Mouse (Mus musculus) right cerebral cortex, adult 2 months (tissue): ENCODE measurements at regions not wholly inside any gene's neighbourhood (a gene's known extent, or its start where the extent isn't known, plus 50 kb on each side); places are given as distances from the start of the nearest gene placed in this dataset.

Source experiments
- DNase-seq, 2 experiments: peaks; one replicate each; pipeline ENCODE4 v3.0.0; 2021 to 2022; ENCODE audit warnings: low spot score in 2 of 2

GRCm38 (mm10) chr9:14092996-14093442 lies 181.8 kb upstream of the Sesn3 start:
- DNase-seq, result no peak

DNA sequence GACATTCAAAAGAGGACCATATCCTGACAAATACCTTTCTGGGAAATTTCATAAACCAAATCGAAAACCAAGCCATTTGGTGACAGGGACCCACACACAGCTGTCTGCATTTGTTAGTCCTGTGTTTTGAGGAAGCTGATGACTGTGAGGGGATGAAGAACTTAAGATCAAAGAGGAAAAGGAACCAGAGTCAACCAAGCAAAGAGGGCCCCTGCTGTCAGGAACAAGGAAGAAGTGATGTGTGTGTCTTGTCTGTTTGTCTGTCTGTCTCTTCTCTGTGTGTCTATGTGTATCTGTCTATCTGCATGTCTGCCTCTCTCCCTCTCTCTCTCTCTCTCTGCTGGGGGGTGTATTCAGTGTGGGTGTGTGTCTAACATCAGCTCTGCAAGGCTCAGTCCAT lies 171.3 kb upstream of the Sesn3 start:
- no peak for DNase-seq

DNA sequence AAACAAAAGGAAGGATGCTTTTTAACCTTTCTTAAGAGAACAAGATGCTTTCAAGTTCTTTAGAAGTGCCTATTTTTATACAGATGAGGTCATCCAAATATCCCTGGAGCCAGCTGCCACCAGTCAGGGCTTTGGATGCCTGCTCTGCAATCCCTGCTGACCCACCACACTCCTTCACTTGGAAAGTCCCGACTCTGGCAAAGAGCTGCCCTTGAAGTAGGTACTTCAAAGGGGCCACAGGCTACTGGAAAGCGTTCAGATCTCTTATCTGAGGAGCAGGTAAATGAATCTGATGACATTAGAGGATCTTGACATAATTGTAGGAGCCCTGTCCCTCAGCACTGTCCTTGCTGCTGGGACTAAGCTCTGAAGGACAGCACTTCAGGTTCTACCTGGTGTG lies 169.9 kb upstream of the Sesn3 start:
- no peak for DNase-seq

- DNase-seq, result no peak
Measured at GRCm38 (mm10) chr9:14106371-14106770, 168.5 kb upstream of the Sesn3 start.

GRCm38 (mm10) chr9:14108798-14109197 lies 166.1 kb upstream of the Sesn3 start:
- no peak for DNase-seq

GRCm38 (mm10) chr9:14109492-14109891 lies 165.4 kb upstream of the Sesn3 start:
- DNase-seq, result no peak

DNA sequence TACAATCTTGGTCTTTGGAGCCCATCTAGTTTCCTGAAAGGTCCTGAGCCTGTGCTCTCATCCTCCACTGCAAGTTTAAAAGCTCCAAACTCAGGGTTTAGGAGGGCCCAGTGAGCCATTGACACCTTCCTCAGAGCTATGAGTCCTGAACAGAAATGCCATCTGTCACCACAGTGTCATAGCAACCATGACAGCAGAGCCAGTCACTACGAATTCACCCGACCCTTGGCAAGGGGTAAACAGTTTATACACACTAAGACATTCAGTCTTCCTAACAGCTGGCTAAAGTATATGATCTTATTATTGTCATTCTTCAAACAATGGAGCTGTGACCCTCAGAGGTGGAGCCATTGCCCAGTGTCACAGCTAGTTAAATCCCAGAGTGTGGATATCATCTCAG lies 163.2 kb upstream of the Sesn3 start:
- no peak for DNase-seq

- DNase-seq, result no peak
Measured at GRCm38 (mm10) chr9:14115521-14115920, 159.3 kb upstream of the Sesn3 start.

DNA sequence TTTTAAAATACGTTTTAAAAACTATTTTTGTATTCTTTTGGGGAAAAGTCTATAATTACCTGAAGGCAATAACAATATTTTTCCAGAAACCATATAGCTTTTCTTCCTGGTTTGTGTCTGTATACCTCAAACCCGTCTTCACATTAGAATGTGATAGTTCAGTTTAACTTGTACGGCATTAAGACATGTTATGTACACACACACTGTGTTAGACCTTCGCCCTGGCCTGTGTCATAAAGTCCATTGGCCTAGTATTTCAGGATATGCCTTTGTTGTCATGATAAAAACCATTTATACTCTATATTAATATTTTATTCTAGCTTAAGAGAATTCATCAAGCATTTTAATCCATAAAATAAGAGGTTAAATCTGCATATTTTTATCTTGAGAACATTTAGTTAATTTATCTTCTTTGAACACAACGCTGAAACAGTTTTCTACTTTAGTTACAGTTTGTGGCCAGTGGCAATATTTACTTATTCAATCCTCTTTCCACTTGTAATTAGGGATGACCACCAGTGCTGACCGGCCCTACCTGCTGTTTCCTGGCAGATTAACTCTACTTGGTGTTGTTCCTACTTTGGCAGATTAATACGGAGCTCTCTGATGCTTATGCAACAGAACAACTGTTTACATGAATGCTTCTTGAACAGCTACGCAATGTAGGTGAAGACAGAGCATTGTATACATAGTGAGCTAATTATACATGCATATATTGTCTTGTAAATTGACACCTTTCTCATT lies 158.6 kb upstream of the Sesn3 start:
- DNase-seq, result no peak

DNA sequence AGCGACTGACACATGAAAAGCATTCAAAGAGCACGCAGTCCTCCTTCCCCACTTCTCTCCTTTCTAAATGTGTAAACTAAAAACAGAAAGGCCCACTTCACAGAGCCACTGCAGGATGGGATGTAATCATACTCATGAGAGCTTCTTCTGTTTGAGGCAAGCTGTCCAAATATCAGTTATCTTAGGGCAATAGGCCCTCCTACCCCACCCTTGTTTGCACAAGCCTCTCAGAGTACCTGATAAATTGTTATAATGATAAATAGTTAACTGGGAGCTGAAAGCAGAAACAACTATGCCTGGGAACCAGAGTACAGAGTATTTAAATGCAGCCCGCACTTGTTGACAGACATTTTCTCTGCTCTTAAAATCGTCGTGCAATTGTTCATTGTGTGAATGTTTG lies 141.5 kb upstream of the Sesn3 start:
- no peak for DNase-seq

DNA sequence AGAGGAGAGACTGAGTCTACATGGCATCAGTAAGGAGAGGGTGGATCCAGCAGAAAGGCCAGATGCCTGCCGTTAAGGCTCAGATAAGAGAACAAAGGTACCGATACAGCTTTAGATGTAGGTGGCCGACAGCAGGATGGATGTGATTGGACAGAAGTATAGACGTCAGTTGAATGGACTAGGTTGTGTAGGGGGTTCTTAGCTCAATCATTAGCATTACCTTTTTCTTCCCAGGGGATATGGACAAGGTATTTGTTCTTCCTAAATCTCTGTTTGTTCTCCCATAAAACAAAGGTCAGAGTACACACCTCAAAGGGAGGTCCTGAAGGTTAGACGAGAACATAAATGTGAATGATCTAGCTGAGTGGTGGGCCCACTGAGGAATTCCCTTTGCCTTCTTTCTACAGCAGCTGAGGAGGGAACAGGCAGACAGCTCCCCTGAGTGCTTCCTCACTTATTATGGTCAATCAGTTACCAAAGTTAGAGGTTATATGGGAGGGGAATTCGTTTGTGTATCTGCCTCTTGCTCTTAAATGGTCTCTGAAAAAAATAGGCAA lies 139.9 kb upstream of the Sesn3 start:
- DNase-seq, result no peak

DNA sequence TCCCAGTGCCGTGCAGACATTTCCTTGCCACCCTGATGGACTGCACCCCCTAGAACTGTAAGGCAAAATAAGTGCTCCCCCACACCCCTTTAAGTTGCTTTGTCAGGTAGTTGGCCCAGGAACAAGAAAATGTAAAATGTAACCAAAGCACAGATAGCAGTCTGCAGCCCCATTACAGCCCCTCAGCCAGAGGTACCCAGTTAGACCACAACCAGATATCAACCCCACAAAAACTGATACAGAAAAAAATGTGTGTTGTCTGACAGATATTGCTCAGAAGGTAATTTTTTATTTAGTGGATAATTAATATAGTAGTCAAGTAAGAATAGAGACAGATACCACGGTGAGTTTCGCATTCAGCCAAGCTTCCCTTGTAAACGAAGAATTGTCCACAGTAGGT lies 133.5 kb upstream of the Sesn3 start:
- DNase-seq, result no peak

DNA sequence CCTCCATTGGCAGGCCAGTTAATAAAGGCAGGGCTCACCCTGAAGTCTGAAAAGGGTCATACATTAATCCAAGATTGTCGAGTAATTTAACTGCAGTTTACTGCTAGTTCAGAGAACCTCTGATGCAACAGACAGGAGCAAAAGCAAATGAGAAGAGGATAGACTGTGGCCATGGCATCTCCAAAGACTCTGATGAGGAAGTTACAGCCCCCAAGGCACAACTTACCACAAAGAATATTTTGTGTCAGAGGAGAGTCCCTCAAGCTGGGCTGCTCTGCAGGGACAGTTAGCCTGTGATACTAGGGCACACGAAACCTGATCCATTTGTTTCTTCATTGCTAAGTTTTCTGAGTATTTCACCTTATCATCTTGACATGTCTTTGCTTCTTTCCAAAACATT lies 130.9 kb upstream of the Sesn3 start:
- no peak for DNase-seq

DNA sequence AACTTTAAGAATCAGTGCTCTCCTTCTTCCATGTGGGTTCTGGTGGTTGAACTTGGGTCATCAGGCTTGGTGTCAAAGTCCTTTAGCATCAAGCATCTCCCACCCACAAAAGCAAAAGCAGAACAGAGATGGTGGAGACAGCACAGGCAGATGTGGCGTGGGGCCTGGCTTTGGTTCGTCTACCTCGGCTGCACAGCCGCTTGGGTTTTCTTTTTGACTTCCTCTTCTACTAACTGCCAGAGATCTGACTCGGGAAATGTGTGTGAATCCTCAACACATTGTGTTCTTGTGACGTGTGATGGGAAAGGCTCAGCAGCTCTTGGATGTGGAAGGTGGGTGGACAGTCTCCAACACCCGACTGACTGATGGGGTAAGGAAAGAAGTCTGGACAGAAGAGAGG lies 127.8 kb upstream of the Sesn3 start:
- no peak for DNase-seq

- no peak for DNase-seq
Measured at GRCm38 (mm10) chr9:14147731-14148130, 127.1 kb upstream of the Sesn3 start.

GRCm38 (mm10) chr9:14150288-14150687 lies 124.6 kb upstream of the Sesn3 start:
- DNase-seq, result no peak

DNA sequence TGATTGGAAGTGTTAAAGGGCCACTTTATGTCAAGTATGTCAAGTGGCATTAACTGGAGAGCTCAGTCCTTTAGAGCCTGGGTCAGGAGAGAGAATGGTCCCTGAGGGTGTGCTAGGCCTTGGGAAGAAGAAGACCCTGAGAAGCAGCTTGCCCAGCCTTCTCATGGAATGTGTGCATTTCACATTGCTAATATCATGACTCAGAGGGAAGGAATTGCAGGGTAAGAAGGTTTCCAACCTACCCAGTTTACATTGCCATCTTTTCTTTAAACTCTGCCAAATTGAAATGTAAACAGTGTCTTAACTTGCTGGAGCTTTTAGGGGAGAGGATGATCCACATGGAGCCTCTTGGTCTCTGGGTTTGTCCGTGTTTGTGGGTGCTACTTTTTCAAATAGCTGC lies 117.9 kb upstream of the Sesn3 start:
- no peak for DNase-seq

DNA sequence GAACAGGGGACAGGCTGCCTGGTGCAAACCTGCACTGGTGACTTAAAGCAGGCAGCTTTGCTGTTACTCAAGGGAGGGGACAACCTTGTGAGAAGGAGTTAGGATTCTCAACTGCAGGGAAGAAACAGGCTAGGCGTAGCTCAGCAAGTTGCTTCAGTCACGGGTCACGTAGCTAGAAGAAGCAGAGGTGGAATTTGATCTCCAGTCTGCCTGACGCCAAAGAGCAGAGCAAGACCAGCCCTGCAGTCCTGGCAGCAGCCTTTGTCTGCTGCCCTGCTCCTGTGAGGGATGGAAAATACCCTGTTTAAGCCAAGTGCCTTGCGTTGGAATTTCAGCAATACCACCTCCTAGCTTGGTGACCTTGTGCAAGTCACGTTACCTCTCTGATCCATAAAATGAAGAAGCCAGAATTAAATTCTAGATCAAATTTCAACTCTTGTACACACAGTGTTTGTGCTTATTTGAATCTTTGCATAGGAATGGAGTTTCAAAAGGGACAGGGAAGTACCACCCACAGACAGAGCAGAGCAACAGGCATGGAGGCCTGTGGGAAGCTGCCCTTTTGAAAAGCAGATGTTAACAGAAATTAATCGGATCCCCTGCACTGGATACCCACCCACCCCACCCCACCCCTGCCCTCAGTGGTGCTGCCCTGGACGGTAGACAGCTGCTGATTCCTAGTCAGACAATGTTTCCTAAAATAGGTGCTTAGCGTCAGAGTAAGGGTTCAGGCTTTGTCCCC lies 116.6 kb upstream of the Sesn3 start:
- DNase-seq, result no peak

- no peak for DNase-seq
Measured at GRCm38 (mm10) chr9:14160207-14160606, 114.7 kb upstream of the Sesn3 start.

- DNase-seq, result no peak
Measured at GRCm38 (mm10) chr9:14171589-14172240, 103.2 kb upstream of the Sesn3 start.

GRCm38 (mm10) chr9:14173631-14174323 lies 101.1 kb upstream of the Sesn3 start:
- DNase-seq, result peak; percentile 26 to 54
